Mouse (Mus musculus) erythroblast, adult 5-6 weeks (primary cell): ENCODE measurements at regions not wholly inside any gene's neighbourhood (a gene's known extent, or its start where the extent isn't known, plus 50 kb on each side); places are given as distances from the start of the nearest gene placed in this dataset.
"Not testable (repeated sequence)": the region's sequence is repeated elsewhere in the genome, so short reads cannot be mapped to it uniquely, and the experiment has no call there.

ENCODE experiments used
- ATAC-seq: replicated peaks from 2 replicates; pipeline ENCODE4 v1.8.0; 2016; ENCODE audit warnings: moderate number of reproducible peaks, mild to moderate bottlenecking, moderate TSS enrichment, inconsistent platforms; ENCODE audit not compliant: poor library complexity, low FRiP score, severe bottlenecking

DNA sequence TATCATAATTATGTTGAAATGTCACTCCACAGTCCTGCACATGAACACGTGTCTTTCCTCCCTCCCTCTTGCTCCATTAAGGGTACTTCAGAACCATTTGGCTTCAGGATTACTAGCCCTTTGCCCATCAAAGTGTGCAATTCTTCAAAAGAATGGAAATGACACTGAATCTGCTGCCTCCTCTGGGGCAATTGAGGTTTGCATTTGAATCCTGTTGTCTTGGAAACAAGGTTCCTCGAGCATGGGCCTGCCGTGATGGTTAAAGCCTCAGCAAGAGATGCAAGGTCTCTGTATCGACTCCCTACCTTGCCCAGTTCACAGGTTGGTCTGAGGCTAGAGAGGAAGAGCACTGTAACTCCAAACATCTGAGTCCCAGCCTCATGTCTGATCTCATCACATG is 136.0 kb downstream of the Sptssa start:
- ATAC-seq = no peak

DNA sequence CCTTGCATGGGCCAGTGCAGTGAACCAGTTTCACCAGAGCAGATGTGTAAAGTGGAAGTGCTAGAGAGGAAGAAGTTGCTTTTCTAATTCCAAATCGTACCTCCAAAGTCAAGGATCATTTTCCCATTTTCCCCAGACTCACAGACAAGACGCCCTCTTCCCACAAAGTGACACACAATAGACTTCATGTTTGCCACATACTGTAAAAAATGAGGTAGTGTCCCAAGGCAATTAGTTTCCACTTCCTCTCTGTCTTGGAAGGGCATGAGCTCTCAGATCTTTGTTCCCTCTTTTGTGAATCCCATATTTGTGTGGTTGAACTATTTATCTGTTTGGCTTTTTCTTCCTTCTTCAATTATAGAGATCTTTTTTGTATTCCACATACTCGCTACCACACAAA is 137.0 kb downstream of the Sptssa start:
- no peak for ATAC-seq

DNA sequence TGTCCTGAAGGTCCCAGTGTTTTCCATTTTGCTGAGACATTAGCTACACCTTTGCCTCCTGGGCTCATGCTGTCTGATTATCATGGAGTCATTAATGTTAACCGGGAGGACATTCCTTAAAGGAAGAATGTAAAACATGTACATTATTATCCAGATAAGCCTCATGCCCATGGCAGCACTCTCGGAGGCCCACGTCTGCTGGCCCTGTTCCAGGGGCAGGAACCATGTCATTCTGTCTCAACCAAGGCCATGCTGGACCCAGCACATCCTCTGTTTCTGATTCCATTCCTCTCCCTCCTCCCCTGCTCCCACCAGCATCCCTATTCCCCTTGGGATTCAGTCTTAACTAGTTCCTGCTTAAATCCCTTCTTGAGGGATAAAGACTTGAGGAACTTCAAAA is 139.1 kb downstream of the Sptssa start:
- ATAC-seq = no peak

DNA sequence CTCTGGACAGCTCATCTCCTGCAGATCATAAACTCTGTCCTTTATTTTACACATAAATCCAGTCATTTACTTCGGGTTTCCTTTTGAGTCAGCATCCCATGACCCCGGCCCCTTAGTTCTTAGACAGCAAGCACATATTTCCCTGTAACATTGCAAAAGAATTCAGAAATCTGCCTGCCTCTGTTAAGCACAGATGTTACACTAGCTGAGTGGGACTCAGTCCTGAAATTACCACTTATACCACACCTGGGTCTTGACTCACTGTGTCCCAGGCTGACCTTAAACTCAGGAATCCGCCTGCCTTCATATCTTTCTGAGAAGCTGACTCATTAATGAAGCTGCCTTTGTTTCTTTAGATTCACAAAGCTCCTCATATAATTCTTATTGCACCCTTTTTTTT is 139.9 kb downstream of the Sptssa start:
- no peak for ATAC-seq

DNA sequence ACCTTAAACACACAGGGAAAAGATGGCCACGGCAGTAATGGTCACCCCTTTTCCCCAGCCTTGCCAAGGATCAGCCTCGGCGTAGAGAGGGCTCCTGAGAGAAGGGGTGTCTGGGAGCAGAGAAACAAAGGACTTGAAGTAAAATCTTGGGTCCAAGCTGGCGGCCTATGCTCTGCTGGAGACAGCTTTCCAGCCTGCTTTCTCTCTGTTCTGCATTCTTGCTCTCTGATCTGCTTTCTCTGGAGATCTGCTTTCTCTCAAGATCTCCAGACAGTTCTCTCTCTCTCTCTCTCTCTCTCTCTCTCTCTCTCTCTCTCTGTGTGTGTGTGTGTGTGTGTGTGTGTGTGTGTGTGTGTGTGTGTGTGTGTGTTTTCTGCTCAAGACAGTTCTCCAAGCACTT is 140.3 kb downstream of the Sptssa start:
- not testable (repeated sequence) for ATAC-seq

DNA sequence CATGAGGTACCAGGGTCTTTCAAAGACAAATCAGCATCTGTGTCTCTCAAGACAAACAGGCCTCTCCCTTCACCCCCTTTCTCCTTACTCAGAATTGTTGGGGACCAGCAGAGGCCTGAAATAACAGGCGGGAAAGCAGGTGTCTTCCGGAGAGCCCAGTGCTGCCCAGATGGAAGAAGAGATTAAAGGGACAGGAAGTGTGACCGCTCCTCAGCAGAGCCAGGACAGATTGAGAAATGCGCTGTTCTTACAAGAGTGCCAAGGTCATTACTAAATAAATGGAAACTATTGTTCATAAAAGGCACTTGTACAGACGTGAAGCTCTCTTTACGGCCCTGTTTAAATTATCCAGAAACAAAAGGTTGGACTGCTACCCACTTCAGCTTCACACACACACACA is 146.5 kb downstream of the Sptssa start:
- ATAC-seq = no peak

DNA sequence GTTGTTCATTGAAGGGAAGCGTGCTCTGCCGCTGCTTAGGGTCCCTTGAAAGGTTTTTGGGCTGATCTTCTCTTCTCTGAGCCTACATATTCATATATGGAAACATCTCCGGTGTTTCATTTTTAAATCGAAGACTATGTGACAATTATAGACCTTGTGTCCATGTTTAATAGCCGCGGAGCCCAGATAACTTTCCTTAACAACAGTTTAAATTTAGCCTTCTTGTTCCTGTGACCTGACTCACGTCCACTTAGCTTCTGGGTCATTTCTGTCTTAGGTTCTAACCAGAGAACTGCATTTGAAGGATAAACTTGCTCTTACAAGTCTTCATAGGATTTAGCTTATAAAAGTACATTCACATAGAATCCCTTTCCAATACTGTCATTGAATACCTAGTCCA is 153.6 kb downstream of the Sptssa start:
- no peak for ATAC-seq

DNA sequence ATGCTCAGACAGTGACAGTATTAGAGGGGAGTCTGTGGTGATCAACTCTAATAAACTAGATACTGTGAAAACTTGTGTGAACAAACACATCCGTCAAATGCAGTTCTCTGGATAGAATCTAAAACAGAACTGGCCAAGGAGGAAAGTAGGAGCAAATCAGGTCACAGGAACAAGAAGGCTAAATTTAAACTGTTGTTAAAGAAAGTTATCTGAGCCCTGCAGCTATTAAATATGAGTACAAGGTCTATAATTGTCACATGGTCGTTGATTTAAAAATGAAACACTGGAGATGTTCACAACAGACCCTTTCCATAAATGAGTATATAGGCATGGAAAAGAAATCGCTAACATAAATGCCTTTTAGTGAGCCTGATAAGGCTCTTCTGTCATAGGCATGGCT is 156.4 kb downstream of the Sptssa start:
- ATAC-seq = no peak

DNA sequence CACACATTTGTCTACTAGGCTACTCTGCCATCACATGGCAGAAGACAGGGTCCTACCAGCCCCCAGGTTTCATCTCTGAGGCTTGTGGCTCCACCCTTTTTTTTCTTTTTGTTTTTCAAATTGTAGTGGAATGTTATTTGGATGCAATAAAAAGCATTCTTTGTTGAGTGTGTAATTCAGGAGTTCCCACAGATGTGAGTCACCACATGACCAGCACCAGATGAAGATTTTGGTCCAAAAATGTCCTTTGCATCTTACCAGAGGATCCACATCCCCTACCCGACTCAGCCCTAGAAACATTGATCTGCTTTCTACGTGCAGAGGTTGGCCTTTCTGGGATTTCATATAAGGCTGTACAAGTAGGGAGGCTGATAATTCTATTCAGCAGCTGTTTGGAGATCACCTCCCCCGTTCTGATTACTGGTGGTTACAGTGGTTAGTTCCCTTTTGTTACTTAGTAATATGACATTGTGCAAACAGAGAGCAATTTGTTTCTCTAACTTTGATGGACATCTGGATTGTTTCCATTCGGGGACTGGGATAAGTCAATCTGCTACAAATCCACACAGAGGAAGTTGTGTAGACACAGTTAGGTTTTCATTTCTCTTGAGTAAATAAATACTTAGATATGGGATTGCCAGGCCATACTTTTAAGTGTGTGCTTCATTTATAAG is 160.5 kb downstream of the Sptssa start:
- ATAC-seq = no peak

DNA sequence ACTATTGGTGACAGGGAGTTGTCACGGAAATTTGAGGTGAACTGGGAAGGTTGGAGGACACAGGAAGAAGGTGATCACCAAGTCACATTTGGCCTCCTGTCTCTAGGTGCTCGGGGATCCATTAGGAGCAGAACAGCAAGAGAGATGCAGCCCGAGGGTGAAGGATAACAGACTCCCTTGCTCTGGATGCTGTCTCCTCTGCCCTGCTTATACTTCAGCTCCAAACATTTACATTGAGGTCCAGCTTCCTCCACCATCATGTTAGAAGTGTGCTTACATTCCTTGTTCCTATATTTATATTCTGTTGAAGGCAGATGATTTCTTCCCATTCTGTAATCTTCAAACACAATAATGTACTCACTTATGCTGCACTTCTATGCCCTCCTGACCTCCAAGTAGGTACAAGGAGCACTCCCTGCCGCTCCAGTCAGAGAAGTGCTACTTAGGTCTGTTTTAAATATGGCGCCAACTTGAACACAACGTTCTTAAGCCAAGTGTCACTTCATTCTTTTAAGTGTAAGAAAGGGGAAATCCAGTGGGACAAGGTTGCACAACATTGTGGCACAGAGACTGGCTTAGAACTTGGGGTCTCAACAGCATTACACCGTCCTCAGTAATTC is 161.5 kb downstream of the Sptssa start:
- ATAC-seq = no peak

DNA sequence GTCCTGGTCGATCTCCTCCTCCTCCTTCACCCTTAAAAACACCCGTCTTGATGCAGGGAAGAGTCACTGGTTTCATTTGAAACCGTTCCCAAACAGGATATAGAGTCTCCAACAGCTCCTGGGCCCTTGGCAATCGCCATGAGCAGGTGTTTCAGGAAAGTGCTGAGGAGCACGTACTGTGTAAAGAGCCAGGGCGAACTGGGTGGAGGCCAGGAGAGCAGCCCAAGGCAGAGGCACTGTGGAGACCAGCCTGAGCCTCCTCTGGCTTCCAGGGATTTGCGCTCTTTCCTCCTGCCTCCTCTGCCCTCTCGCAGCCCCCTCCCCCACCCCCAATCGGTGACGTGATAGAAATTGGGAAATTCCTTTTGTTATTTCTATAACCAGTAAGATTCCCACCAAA is 163.6 kb downstream of the Sptssa start:
- no peak for ATAC-seq

DNA sequence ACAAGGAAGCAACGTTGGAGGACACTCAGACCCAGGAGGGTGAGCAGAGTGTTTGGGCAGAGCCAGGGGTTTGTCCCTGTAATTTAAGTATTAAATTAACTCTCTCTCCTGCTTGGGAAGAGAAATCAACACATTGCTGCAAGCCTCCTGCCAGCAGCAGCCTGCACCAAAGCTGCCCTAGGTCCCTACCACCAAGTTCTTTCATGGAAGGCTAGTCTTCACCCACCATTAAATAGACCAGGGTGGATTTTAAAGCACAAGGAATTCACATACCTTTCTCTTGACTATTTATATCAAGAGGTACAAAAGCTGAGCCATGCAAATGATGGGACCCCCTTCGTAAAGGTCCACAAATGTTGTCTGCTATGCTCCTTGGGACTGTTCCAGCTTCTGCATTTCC is 165.9 kb downstream of the Sptssa start:
- ATAC-seq = no peak

DNA sequence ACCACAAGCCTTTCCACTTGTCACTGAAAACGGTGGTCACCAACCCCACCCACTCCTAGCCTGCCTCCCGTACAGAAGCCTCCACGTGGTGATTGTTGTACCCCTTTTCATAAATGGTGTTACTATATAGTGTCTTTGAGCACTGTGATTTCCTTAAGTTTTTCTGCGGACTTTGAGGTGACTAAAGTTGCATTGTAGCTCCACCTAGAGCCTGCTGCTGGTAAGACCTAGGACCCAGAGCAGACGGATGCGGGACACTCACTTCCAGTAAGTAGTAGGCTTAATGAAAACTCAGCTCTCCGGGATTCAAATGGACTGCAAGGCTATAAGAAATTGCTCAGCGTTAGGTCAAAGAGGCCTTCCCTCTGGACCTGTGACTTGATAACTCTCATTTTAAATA is 166.7 kb downstream of the Sptssa start:
- no peak for ATAC-seq

DNA sequence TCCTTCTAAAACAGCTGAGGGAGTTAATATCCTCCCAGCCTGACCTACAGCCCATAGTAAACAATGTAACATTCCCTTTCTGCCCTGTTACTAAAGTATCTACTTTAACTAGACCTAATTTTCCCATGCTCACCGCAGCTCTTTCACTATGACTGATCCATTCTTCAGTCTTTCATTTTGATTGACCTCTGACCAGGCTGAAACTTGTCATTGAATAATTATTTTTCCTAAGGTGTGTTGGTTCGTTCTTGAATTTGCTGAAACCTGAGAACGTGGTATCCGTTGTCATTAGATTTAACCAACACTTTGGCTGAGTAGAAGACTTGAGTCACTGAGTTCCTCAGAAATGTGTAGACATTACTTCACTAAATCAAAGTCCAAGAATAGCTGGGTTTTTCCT is 168.7 kb downstream of the Sptssa start:
- ATAC-seq = no peak

DNA sequence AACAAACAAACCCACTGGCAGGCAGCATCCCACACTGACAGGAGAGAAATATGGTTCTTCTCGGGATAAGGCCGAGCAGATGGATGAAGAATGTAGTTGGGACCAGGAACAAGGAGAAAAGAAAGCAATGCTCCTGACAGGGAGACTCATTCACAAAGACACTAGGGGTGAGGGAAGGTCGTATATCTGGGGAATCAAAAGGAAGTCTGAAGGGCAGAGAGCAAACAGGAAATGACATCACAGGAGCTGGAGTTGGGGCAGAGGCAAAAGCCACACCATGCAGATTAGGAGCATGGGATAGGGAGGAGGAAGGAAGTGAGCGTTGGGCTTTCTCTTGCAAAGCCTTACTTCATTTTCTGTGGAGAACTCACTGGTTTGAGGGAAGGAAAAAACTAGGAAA is 174.4 kb downstream of the Sptssa start:
- ATAC-seq = no peak

DNA sequence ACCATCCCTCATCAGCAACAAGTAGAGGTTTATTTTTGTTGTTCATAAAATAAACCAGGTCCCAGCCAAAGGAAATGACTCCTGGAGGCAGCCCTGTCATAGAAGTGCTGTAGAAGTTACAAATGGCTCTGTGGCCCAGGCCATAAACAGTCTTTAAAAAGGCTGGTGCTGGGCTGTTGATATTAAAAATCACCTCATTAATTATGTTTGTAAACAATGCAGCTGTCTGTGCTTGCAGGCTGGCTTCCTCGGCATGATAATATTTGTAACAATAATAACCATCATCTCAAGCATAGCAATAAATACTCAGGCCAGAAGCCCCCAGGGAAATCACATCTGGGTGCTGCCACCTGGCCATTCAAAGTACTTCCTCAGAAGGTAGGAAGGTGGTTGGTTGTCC is 176.5 kb downstream of the Sptssa start:
- ATAC-seq = no peak

DNA sequence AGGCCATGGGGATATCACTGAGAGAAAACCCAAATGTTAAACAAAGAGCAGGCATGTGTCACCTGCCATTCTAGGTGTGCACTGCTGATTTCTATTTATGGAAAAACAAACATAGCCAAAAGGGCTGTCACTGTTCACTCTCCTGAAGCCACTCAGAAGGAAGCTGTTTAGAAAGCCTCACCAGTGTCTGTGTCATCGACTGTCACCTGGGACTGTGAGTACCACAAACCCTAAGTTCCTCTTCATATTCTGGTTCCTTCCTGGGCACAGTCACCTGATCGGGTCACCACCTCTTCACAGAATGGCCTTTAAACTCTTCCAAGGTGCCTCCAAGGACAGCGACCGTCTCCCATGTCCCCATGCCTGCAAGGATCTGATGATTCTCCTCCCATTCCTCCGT is 183.5 kb downstream of the Sptssa start:
- no peak for ATAC-seq

DNA sequence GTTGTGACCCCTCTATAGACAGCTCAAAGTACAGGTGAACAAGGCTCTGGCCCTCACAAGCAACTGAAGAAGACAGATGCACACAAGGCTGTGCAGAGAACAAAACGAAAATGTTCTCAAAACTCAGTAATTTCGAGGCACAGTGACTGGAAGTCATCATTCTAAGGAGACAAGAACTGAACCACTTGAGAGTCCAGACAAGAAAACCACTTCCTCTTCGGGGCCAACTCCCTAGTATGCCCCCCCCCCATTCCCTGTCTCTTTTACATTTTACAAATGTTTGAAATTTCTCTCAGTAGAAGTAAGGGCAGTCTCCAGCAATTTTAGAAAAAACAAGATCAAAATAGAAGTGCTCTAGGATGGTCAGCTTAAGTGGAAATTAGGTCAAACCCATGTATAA is 184.0 kb downstream of the Sptssa start:
- no peak for ATAC-seq

DNA sequence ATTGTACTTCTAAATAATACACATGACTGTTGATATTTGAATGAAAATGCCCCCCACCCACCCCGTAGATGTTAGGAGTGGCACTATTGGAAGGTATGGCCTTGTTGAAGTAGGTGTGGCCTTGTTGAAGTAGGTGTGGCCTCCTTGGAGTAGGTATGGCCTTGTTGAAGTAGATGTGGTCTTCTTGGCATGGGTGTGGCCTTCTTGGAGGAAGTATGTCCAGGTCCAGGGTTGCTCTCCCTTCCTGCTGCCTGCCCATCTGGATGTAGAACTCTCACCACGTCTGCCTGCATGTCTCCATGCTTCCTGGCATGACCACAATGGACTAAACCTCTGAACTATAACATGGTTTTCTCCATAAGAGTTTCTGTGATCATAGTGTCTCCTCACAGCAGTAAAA is 188.7 kb downstream of the Sptssa start:
- ATAC-seq = no peak

DNA sequence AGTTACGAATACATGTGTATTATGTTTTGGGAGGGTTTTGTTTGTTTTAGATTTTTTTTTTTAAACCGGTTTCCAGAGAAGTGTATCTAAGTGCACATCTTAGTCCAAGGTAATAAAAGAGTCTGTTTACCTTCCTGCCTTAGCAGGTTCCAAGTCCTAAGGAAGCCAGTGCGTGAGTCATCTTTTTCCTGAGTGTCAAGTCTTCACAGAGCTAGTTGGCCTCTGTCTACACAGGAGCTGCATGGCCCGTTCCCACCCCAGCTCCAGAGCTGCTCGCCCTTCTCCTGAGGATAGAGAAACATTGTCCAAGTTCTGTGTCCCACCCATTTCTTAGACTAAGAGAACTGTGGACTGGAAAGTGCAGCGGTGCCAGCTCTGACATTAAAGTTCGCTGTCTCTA is 192.6 kb downstream of the Sptssa start:
- ATAC-seq = no peak

DNA sequence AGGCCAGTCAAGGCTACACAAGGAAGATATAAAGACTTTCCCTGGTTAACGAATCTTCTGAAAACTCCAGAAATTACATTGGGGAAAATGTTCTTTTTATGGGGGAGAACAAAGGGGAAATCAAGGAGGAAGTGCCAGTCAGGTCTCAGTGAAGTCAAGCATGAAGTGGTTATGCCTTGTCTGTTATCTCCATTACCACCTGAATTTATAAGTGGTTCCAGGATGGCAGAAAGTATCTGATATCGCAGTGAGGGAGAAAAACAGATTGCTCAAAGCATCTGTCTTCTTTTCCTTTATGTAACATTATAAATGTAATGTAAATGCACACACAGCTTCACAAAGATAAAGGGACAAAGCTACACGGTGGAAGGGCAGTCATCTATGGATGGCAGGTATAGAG is 195.0 kb downstream of the Sptssa start:
- no peak for ATAC-seq

DNA sequence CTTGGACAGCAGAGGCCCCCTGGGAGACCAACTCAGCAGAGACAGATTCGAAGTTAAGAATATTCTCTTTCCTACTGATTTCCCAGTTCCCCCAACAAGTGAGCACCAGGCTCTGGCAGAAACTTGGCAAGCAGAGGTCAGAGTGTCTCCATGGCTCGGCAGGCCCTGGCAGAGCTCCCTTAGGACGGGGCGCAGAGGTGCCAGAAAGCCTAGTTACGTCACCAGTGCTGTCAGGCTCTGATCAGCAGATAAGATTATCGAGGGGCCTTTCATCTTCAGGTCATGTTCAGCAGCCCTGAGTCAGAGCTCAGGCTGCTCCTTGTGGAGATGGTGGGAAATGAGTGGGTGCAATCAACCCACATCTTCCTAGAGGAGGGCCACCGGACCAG is 196.2 kb downstream of the Sptssa start:
- no peak for ATAC-seq
